Mouse (Mus musculus) brain, adult 2 months (tissue): Measurements from ENCODE around the gene Phlda2.
"Not testable (repeated sequence)": the region's sequence is repeated elsewhere in the genome, so short reads cannot be mapped to it uniquely, and the experiment has no call there.

Experiments used
- DNase-seq: peaks from one replicate; pipeline ENCODE4 v3.0.0; 2011; ENCODE audit warnings: low read depth, low spot score

Phlda2 gene

DNA sequence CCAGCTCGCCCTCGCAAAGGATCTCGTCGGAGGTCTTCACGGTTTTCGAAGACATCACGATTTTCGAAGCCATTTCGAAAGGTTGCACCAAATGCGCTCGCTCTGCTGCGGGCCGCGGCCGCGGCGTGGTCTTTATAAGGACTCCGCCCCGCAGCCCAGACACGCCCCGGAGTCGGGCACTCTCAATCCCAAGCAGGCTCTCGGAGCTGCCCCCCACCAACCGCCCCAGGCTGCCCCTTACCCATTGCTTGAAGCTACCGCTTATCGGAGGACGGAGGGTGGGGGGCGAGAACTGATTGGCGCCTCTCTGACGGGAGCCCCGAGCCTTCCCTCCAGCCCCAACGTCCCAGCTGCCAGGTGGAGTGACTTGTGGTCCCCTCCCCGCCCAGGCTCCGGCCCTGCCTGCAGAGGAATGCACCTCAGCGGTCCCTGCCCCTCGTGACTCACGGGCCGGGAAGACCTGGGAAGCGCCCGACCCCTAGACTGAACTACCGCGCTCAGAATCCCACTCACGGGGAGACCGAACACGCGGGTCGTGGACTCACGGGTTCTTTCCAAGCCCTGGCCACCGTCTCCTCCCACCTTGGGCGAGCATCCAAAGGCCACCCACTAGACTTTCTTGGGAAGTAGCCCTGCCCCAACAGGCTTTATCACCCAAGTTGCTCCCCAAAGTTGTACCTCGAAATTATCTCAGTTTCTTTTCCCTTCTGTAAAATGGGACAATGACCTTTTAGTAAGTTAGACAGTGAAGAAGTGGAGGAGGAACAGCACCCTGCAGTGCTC, at the start of gene Phlda2:
Gene Phlda2 (minus strand): TSS at position 733 of the 783 bp plus-strand sequence.
- no peak for DNase-seq

DNA sequence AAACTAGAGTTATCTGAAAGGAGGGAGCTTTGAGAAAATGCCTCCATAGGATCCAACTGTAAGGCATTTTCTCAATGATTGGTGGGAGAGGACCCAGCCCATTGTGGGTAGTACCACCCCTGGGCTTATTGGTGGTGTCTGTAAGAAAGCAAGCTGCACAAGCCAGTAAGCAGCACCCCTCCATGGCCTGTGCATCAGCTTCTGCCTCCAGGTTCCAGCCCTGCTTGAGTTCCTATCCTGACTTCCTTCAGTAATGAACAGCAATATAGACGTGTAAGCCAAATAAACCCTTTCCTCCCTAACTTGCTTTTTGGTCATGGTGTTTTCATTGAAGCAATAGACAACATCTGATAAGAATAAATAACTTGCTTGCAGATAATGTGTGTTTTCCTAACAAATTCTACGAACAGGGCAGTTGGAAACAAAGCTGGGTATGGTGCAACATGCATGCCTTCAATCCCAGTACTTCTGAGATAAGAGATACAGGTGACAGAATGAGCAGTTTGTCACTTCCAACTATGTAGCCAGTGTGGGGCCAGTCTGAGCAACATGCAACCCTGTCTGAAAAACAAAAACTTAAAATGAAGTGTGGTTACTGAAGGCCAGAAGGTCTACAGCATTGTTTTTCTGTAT, 46.8 kb upstream of the Phlda2 start:
- no peak for DNase-seq

- peak; percentile 100 for DNase-seq
These were observed 46.1 kb upstream of the Phlda2 start, which contains the start of gene Nap1l4 for GRCm38 (mm10) chr7:143548976-143549457. Gene Nap1l4 (minus strand): TSS chr7:143549106.

DNA sequence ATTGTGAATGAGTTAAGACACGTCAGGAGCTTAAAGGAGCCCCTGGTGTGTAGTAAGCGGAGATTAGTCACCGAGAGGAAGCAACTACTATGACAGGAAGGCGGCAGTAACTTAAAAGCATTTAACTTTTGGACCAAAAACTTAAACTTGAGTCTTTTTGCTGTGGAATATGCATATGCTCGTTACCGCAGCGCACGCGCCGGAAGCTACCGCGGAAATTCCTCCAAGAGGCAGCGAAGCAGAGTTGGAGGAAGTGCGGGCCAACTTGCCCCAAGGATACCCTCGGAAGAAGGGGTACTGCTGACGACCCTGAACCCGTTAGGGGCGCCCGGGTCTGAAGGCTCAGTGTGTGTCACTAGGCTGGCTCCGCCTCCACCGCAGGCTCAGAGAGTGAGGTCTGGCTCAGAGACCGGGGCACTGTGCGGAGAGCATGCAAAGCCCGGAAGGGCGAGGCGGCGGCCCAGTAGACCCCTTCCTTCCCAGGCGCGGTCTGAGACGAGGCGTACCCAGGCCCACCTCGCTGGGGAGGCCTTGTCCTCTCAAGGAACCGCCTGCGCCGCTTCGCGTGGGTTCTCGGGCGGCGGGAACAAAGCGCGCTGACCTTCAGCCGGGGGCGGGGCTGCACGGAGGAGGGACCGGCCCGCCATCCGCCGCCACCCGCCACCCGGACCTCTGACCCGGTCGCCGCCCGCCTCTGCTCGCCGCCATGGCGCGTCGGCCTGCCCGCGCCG, 45.4 kb upstream of the Phlda2 start:
- DNase-seq = peak; percentile 53

- no peak for DNase-seq
These were observed 43.6 kb upstream of the Phlda2 start for GRCm38 (mm10) chr7:143546554-143546953.

DNA sequence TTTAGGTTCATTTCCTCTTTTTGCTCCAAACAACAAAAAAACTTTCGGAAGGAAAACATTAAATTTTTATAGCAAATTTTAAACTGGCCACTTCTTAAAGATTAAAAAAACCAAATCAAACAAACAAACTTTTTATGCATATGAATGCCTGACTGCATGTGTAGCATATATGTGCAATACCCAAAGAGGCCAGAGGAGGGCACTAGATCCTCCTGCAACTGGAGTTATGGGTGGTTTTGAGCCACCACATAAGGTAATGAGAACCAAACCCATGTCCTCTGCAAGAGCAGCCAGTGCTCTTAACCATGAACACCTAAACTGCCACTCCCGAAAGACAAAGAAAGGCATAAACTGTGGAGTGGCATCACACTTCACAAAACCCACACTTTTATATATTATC, 41.4 kb upstream of the Phlda2 start:
- DNase-seq = peak; percentile 15

- no peak for DNase-seq
These were observed 35.7 kb upstream of the Phlda2 start for GRCm38 (mm10) chr7:143538671-143539070.

- not testable (repeated sequence) for DNase-seq
These were observed 35.3 kb upstream of the Phlda2 start for GRCm38 (mm10) chr7:143538229-143538628.

GRCm38 (mm10) chr7:143536251-143536650, 33.3 kb upstream of the Phlda2 start:
- no peak for DNase-seq

DNA sequence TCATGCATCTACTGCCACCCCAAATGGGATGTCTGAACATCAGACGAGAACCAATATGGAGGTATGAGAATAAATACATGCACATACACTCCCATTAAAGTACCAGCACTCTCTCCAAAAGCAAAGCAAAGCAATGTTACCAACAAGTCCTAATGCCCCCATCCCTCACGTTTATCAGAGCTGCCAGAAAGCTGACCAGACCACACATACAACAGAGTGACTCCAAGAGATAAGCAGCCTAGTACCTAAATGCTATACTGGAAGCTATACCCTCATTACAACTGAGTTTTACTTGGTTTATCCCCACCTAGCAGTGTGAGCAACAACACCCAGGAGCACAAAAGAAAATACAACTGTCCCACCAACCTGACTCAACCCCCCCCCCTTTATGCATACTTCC, 30.3 kb upstream of the Phlda2 start:
- DNase-seq = no peak

DNA sequence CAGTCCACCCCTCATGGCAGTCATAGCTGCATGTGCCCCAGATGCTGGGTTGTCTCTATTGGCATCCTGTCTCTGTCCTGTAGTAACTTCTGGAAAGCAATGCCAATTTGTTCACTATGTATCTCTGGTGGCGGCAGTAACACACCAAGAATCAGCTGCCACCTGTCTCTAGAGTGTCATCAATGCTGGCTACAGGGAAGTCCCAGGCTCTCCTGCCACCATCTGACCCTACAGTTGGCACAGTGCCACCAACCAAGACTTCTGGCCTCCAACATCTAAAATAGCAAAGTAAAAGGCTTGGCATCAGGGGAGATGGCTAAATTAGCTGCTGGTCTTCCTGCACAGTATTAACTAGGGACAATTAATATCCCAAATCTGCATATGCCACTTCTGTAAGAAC, 29.5 kb upstream of the Phlda2 start:
- peak; percentile 32 for DNase-seq

- no peak for DNase-seq
These were observed 16.4 kb upstream of the Phlda2 start for GRCm38 (mm10) chr7:143519333-143519732.

- DNase-seq = no peak
These were observed 11.4 kb upstream of the Phlda2 start for GRCm38 (mm10) chr7:143514416-143514768.

- DNase-seq = peak; percentile 81
These were observed 10.9 kb upstream of the Phlda2 start for GRCm38 (mm10) chr7:143513763-143514415.

DNA sequence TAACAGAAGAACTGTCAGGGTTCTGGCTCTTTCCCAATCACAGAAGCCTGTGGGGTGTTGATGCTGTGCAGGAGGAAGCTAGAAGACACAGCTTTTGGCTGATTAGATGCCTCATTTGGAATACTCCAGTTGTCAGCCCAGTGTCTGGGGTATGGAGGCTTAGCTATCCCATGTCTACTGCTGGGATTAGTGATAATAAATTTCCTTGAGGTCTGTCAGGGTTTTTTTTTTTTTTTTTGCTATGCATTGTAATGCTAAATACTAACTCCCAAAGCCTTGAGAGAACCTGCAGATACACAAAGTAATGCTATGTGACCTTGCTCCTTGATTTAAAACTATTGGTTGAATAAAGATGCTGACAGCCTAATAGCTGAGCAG, 8.4 kb upstream of the Phlda2 start:
- peak; percentile 16 for DNase-seq

DNA sequence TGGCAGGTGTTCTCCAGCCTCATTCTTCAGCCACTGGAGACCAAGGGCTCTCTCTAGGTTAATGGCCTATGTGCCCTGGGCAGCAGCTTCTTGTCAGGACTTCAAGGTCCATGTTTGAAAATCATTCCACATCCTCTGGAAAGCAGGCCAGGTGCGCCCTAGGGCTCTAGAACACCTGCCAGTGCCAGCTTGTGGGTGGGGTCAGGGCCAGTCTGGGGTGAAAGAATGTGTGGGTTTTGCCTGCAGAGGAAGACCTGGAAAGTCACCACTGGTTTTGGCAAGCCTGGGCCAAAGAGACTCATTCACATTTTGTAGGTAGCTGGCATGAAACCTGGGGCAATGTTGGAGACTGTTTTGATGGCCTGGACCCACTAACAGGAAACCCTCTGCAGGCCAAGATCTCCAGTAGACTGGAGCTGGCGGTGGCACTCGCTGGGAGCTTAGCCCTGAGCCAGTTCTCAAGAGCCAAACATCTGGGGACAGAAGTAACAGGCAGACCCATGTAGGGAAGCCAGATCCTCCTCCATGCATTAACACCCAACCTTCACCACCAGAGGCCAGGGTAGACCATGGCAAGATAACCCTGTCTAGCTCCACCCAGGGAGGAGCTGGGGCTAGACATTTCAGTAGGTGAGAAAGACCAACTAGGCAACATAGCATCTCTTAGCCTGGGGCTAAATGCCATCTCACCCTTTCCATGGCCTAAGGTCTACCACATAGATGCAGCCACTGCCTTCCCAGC, 7.8 kb upstream of the Phlda2 start:
- DNase-seq = no peak

GRCm38 (mm10) chr7:143509566-143509965, 6.6 kb upstream of the Phlda2 start:
- DNase-seq = no peak

- peak; percentile 73 for DNase-seq
These were observed 3.7 kb upstream of the Phlda2 start for GRCm38 (mm10) chr7:143506675-143507074.

- DNase-seq = no peak
These were observed 3.3 kb upstream of the Phlda2 start for GRCm38 (mm10) chr7:143506271-143506670.

DNA sequence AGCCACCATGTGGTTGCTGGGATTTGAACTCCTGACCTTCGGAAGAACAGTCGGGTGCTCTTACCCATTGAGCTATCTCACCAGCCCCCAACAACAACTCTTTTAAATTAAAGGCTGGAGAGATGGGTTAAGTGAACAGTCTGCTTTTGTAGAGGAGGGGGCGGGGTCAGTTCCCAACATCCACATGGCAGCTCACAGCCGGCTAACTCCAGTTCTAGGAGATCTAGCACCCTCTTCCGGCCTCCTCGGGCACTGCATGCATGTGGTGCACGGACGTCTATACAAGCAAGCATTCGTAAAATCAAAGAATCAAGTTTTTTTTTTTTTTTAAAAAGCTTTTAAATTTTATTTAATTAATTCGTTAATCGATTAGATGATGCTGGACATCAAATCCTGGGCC, 2.9 kb upstream of the Phlda2 start:
- DNase-seq = peak; percentile 43

- DNase-seq = no peak
These were observed 2.5 kb upstream of the Phlda2 start for GRCm38 (mm10) chr7:143505411-143505810.
